Mouse (Mus musculus): Measurements from ENCODE around the gene Acsf3. TPM values are rescaled to one million over a fixed set of nuclear protein-coding genes. Genes with fewer than 3 reads are reported as not detected.

Acsf3 gene
- polyA plus RNA-seq, 1 experiment from 2014 or later = 18.2 TPM

GRCm38 (mm10) chr8:122816965-122817364 is 41.7 kb downstream of the Acsf3 start:
- no peak for ATAC-seq (ENCODE audit: low FRiP score, low read depth)
- Histone ChIP-seq H3K4me3 (no peak overlapping the region), H3K9ac (no peak overlapping the region; the same call in 1 of the 2 replicates), H3K4me2 (replicated peaks) (no peak overlapping the region), H3K27ac (no peak overlapping the region), H3K36me3 (peaks cover 38% of the 10 kb centered on the region), H3K27me3 (no peaks in the 10 kb centered on the region), H3K9me3 (no peaks in the 10 kb centered on the region), H3K4me1 (no peaks in the 10 kb centered on the region)
- 92% methylated on average over 6 of the region's 6 CpGs for WGBS

GRCm38 (mm10) chr8:122817724-122818496 is 42.6 kb downstream of the Acsf3 start:
- Histone ChIP-seq H3K9me3 (no peaks in the 10 kb centered on the region), H3K27me3 (no peaks in the 10 kb centered on the region), H3K4me1 (no peaks in the 10 kb centered on the region), H3K27ac (no peak overlapping the region), H3K4me2 (replicated peaks) (no peak overlapping the region), H3K9ac (0 out of 2 replicates have a peak overlapping the region, but pooled peaks have one; percentile 31), H3K36me3 (peaks cover 29% of the 10 kb centered on the region), H3K4me3 (no peak overlapping the region)
- WGBS = 53% methylated on average over 13 of the region's 13 CpGs
- no peak for ATAC-seq (ENCODE audit: low FRiP score, low read depth)

- Histone ChIP-seq H3K4me2 (replicated peaks) (no peak overlapping the region), H3K9ac (no peak overlapping the region), H3K27ac (no peak overlapping the region), H3K36me3 (peaks cover 22% of the 10 kb centered on the region), H3K4me1 (peaks cover 10% of the 10 kb centered on the region), H3K4me3 (no peak overlapping the region), H3K9me3 (no peaks in the 10 kb centered on the region), H3K27me3 (no peaks in the 10 kb centered on the region)
- 62% methylated on average over 11 of the region's 11 CpGs for WGBS
- ATAC-seq (ENCODE audit: low FRiP score, low read depth) = no peak
Observed at GRCm38 (mm10) chr8:122819776-122820175, 44.5 kb downstream of the Acsf3 start.

GRCm38 (mm10) chr8:122824571-122824970 is 49.3 kb downstream of the Acsf3 start:
- Histone ChIP-seq H3K27me3 (no peaks in the 10 kb centered on the region), H3K4me3 (no peak overlapping the region), H3K4me2 (replicated peaks) (no peak overlapping the region), H3K9me3 (no peaks in the 10 kb centered on the region), H3K9ac (peak overlapping the region; percentile 39; the same call in 1 of the 2 replicates), H3K27ac (peak overlapping the region; percentile 67; the same call in 1 of the 2 replicates), H3K36me3 (no peaks in the 10 kb centered on the region), H3K4me1 (peaks cover 22% of the 10 kb centered on the region)
- ATAC-seq (ENCODE audit: low FRiP score, low read depth) = no peak
- 12% methylated on average over 5 of the region's 5 CpGs for WGBS

GRCm38 (mm10) chr8:122824986-122825385 is 49.7 kb downstream of the Acsf3 start:
- peak overlapping the region; percentile 67; the same call in 1 of the 2 replicates for H3K27ac ChIP-seq
- H3K9ac ChIP-seq = peak overlapping the region; percentile 39; the same call in 1 of the 2 replicates
- H3K4me2 ChIP-seq (replicated peaks) = no peak overlapping the region
- no peaks in the 10 kb centered on the region for H3K27me3 ChIP-seq
- H3K9me3 ChIP-seq = no peaks in the 10 kb centered on the region
- H3K36me3 ChIP-seq = no peaks in the 10 kb centered on the region
- no peak for ATAC-seq (ENCODE audit: low FRiP score, low read depth)
- H3K4me3 ChIP-seq = no peak overlapping the region
- WGBS = 65% methylated on average over 9 of the region's 9 CpGs
- H3K4me1 ChIP-seq = peaks cover 22% of the 10 kb centered on the region

GRCm38 (mm10) chr8:122825408-122825807 is 50.1 kb downstream of the Acsf3 start:
- WGBS = 87% methylated on average over 8 of the region's 8 CpGs
- no peak overlapping the region for H3K9ac ChIP-seq
- no peak overlapping the region for H3K27ac ChIP-seq
- H3K4me1 ChIP-seq = peaks cover 22% of the 10 kb centered on the region
- no peaks in the 10 kb centered on the region for H3K36me3 ChIP-seq
- no peak overlapping the region for H3K4me2 ChIP-seq (replicated peaks)
- ATAC-seq (ENCODE audit: low FRiP score, low read depth) = no peak
- no peak overlapping the region for H3K4me3 ChIP-seq
- no peaks in the 10 kb centered on the region for H3K9me3 ChIP-seq
- H3K27me3 ChIP-seq = no peaks in the 10 kb centered on the region

- Histone ChIP-seq H3K4me2 (replicated peaks) (no peak overlapping the region), H3K9me3 (no peaks in the 10 kb centered on the region), H3K4me3 (no peak overlapping the region), H3K4me1 (peaks cover 16% of the 10 kb centered on the region), H3K36me3 (no peaks in the 10 kb centered on the region), H3K9ac (no peak overlapping the region), H3K27ac (no peak overlapping the region), H3K27me3 (no peaks in the 10 kb centered on the region)
- ATAC-seq (ENCODE audit: low FRiP score, low read depth) = no peak
- WGBS = 81% methylated on average over 3 of the region's 3 CpGs
Observed at GRCm38 (mm10) chr8:122829396-122829795, 54.1 kb downstream of the Acsf3 start.

GRCm38 (mm10) chr8:122830349-122831061 is 55.2 kb downstream of the Acsf3 start:
- WGBS = 39% methylated on average over 8 of the region's 8 CpGs
- Histone ChIP-seq H3K4me3 (no peak overlapping the region), H3K4me1 (0 out of 2 replicates have a peak, but pooled peaks cover 7% of the 10 kb centered on the region), H3K9ac (no peak overlapping the region; the same call in 1 of the 2 replicates), H3K9me3 (no peaks in the 10 kb centered on the region), H3K4me2 (replicated peaks) (no peak overlapping the region), H3K27ac (no peak overlapping the region), H3K27me3 (no peaks in the 10 kb centered on the region), H3K36me3 (no peaks in the 10 kb centered on the region)
- ATAC-seq (ENCODE audit: low FRiP score, low read depth) = peak; percentile 43

- no peak overlapping the region for H3K4me3 ChIP-seq
- H3K27me3 ChIP-seq = no peaks in the 10 kb centered on the region
- no peaks in the 10 kb centered on the region for H3K4me1 ChIP-seq
- WGBS = 90% methylated on average over 8 of the region's 8 CpGs
- H3K36me3 ChIP-seq = no peaks in the 10 kb centered on the region
- no peak for ATAC-seq (ENCODE audit: low FRiP score, low read depth)
- no peak overlapping the region for H3K27ac ChIP-seq
- no peak overlapping the region for H3K4me2 ChIP-seq (replicated peaks)
- no peak overlapping the region for H3K9ac ChIP-seq
- H3K9me3 ChIP-seq = no peaks in the 10 kb centered on the region
Observed at GRCm38 (mm10) chr8:122834416-122834815, 59.1 kb downstream of the Acsf3 start.

GRCm38 (mm10) chr8:122834971-122835370 is 59.7 kb downstream of the Acsf3 start:
- Histone ChIP-seq H3K27ac (no peak overlapping the region), H3K4me2 (replicated peaks) (no peak overlapping the region), H3K9ac (no peak overlapping the region), H3K4me3 (no peak overlapping the region), H3K36me3 (no peaks in the 10 kb centered on the region), H3K9me3 (no peaks in the 10 kb centered on the region), H3K27me3 (no peaks in the 10 kb centered on the region), H3K4me1 (no peaks in the 10 kb centered on the region)
- peak; percentile 52; the same call in 1 of the 2 replicates for ATAC-seq (ENCODE audit: low FRiP score, low read depth)
- WGBS = 30% methylated on average over 8 of the region's 8 CpGs

GRCm38 (mm10) chr8:122836199-122836598 is 60.9 kb downstream of the Acsf3 start:
- WGBS = 86% methylated on average over 12 of the region's 12 CpGs
- H3K27me3 ChIP-seq = no peaks in the 10 kb centered on the region
- no peak for ATAC-seq (ENCODE audit: low FRiP score, low read depth)
- H3K27ac ChIP-seq = no peak overlapping the region
- H3K9me3 ChIP-seq = no peaks in the 10 kb centered on the region
- H3K9ac ChIP-seq = no peak overlapping the region
- H3K36me3 ChIP-seq = no peaks in the 10 kb centered on the region
- H3K4me3 ChIP-seq = no peak overlapping the region
- no peak overlapping the region for H3K4me2 ChIP-seq (replicated peaks)
- H3K4me1 ChIP-seq = no peaks in the 10 kb centered on the region

GRCm38 (mm10) chr8:122836696-122837095 is 61.4 kb downstream of the Acsf3 start:
- Histone ChIP-seq H3K4me2 (replicated peaks) (no peak overlapping the region), H3K4me1 (no peaks in the 10 kb centered on the region), H3K36me3 (no peaks in the 10 kb centered on the region), H3K27me3 (no peaks in the 10 kb centered on the region), H3K9ac (no peak overlapping the region), H3K27ac (no peak overlapping the region), H3K4me3 (no peak overlapping the region), H3K9me3 (no peaks in the 10 kb centered on the region)
- WGBS = 80% methylated on average over 13 of the region's 13 CpGs
- no peak for ATAC-seq (ENCODE audit: low FRiP score, low read depth)

All from limb, embryonic 13.5 days (tissue).